Mouse (Mus musculus): ENCODE measurements around the gene Lgals7. TPM values are rescaled to one million over a fixed set of nuclear protein-coding genes. Genes with fewer than 3 reads are reported as not detected.
"Not testable (repeated sequence)": the region's sequence is repeated elsewhere in the genome, so short reads cannot be mapped to it uniquely, and the experiment has no call there.

Lgals7 gene
- polyA plus RNA-seq, 1 experiment, result not detected

- WGBS, result 86% methylated on average over 4 of the region's 4 CpGs
- no peak for TF ChIP-seq CTCF (IDR thresholded peaks at IDR 0.05; ENCODE audit: control insufficient read depth, insufficient read depth, low read length)
- TF ChIP-seq POLR2A (IDR thresholded peaks at IDR 0.05; ENCODE audit: borderline replicate concordance, control insufficient read depth, low read depth, low read length), result no peak
- Histone ChIP-seq H3K4me1 (ENCODE audit: control insufficient read depth, insufficient read depth, low read length) (peaks cover 1% of the 10 kb centered on the region; the same call in 1 of the 2 replicates), H3K4me3 (replicated peaks; ENCODE audit: control insufficient read depth, low read depth, low read length) (no peak overlapping the region), H3K27ac (ENCODE audit: control insufficient read depth, insufficient read depth, low read depth, low read length, poor library complexity) (no peak overlapping the region)
Observed at GRCm38 (mm10) chr7:28876099-28876498, 12.4 kb downstream of the Lgals7 start.

- TF ChIP-seq POLR2A (IDR thresholded peaks at IDR 0.05; ENCODE audit: borderline replicate concordance, control insufficient read depth, low read depth, low read length) (no peak), CTCF (IDR thresholded peaks at IDR 0.05; ENCODE audit: control insufficient read depth, insufficient read depth, low read length) (no peak)
- Histone ChIP-seq H3K4me3 (replicated peaks; ENCODE audit: control insufficient read depth, low read depth, low read length) (no peak overlapping the region), H3K4me1 (ENCODE audit: control insufficient read depth, insufficient read depth, low read length) (no peaks in the 10 kb centered on the region; the same call in 1 of the 2 replicates), H3K27ac (ENCODE audit: control insufficient read depth, insufficient read depth, low read depth, low read length, poor library complexity) (no peak overlapping the region)
- 50% methylated on average over 7 of the region's 7 CpGs for WGBS
Observed at GRCm38 (mm10) chr7:28877155-28877554, 13.5 kb downstream of the Lgals7 start.

- WGBS, result 86% methylated on average over 4 of the region's 4 CpGs
- no peaks in the 10 kb centered on the region; the same call in 1 of the 2 replicates for H3K4me1 ChIP-seq (ENCODE audit: control insufficient read depth, insufficient read depth, low read length)
- no peak overlapping the region for H3K27ac ChIP-seq (ENCODE audit: control insufficient read depth, insufficient read depth, low read depth, low read length, poor library complexity)
- TF ChIP-seq CTCF (IDR thresholded peaks at IDR 0.05; ENCODE audit: control insufficient read depth, insufficient read depth, low read length) (no peak), POLR2A (IDR thresholded peaks at IDR 0.05; ENCODE audit: borderline replicate concordance, control insufficient read depth, low read depth, low read length) (no peak)
- no peak overlapping the region for H3K4me3 ChIP-seq (replicated peaks; ENCODE audit: control insufficient read depth, low read depth, low read length)
Observed at GRCm38 (mm10) chr7:28877856-28878255, 14.2 kb downstream of the Lgals7 start.

GRCm38 (mm10) chr7:28879606-28880005, 16.0 kb downstream of the Lgals7 start:
- no peaks in the 10 kb centered on the region; the same call in 1 of the 2 replicates for H3K4me1 ChIP-seq (ENCODE audit: control insufficient read depth, insufficient read depth, low read length)
- no peak overlapping the region for H3K27ac ChIP-seq (ENCODE audit: control insufficient read depth, insufficient read depth, low read depth, low read length, poor library complexity)
- no peak overlapping the region for H3K4me3 ChIP-seq (replicated peaks; ENCODE audit: control insufficient read depth, low read depth, low read length)
- TF ChIP-seq CTCF (IDR thresholded peaks at IDR 0.05; ENCODE audit: control insufficient read depth, insufficient read depth, low read length) (no peak), POLR2A (IDR thresholded peaks at IDR 0.05; ENCODE audit: borderline replicate concordance, control insufficient read depth, low read depth, low read length) (no peak)
- 84% methylated on average over 7 of the region's 7 CpGs for WGBS

GRCm38 (mm10) chr7:28880554-28880953, 16.9 kb downstream of the Lgals7 start:
- H3K27ac ChIP-seq (ENCODE audit: control insufficient read depth, insufficient read depth, low read depth, low read length, poor library complexity), result no peak overlapping the region
- no peaks in the 10 kb centered on the region; the same call in 1 of the 2 replicates for H3K4me1 ChIP-seq (ENCODE audit: control insufficient read depth, insufficient read depth, low read length)
- TF ChIP-seq CTCF (IDR thresholded peaks at IDR 0.05; ENCODE audit: control insufficient read depth, insufficient read depth, low read length) (no peak), POLR2A (IDR thresholded peaks at IDR 0.05; ENCODE audit: borderline replicate concordance, control insufficient read depth, low read depth, low read length) (no peak)
- H3K4me3 ChIP-seq (replicated peaks; ENCODE audit: control insufficient read depth, low read depth, low read length), result no peak overlapping the region
- 88% methylated on average over 10 of the region's 10 CpGs for WGBS

GRCm38 (mm10) chr7:28881199-28881598, 17.5 kb downstream of the Lgals7 start, which contains the start of gene Capn12:
Capn12 (plus strand) TSS chr7:28881422.
- Histone ChIP-seq H3K4me3 (replicated peaks; ENCODE audit: control insufficient read depth, low read depth, low read length) (no peak within 1 kb of the TSS), H3K27ac (ENCODE audit: control insufficient read depth, insufficient read depth, low read depth, low read length, poor library complexity) (no peak within 1 kb of the TSS), H3K4me1 (ENCODE audit: control insufficient read depth, insufficient read depth, low read length) (no peaks in the 10 kb centered on the region)
- WGBS, result 57% methylated on average over 13 of the region's 13 CpGs
- no peak for TF ChIP-seq CTCF (IDR thresholded peaks at IDR 0.05; ENCODE audit: control insufficient read depth, insufficient read depth, low read length)
- TF ChIP-seq POLR2A (IDR thresholded peaks at IDR 0.05; ENCODE audit: borderline replicate concordance, control insufficient read depth, low read depth, low read length), result no peak

GRCm38 (mm10) chr7:28883039-28883438, 19.4 kb downstream of the Lgals7 start:
- no peak for TF ChIP-seq POLR2A (IDR thresholded peaks at IDR 0.05; ENCODE audit: borderline replicate concordance, control insufficient read depth, low read depth, low read length)
- no peaks in the 10 kb centered on the region for H3K4me1 ChIP-seq (ENCODE audit: control insufficient read depth, insufficient read depth, low read length)
- no peak overlapping the region for H3K4me3 ChIP-seq (replicated peaks; ENCODE audit: control insufficient read depth, low read depth, low read length)
- no peak overlapping the region for H3K27ac ChIP-seq (ENCODE audit: control insufficient read depth, insufficient read depth, low read depth, low read length, poor library complexity)
- 80% methylated on average over 11 of the region's 11 CpGs for WGBS

- H3K27ac ChIP-seq (ENCODE audit: control insufficient read depth, insufficient read depth, low read depth, low read length, poor library complexity); H3K4me1 ChIP-seq (ENCODE audit: control insufficient read depth, insufficient read depth, low read length): not testable (repeated sequence)
- WGBS, result 74% methylated on average over 4 of the region's 4 CpGs
Observed at GRCm38 (mm10) chr7:28883704-28884103, 20.1 kb downstream of the Lgals7 start.

GRCm38 (mm10) chr7:28886486-28886885, 22.8 kb downstream of the Lgals7 start:
- Histone ChIP-seq H3K27ac (ENCODE audit: control insufficient read depth, insufficient read depth, low read depth, low read length, poor library complexity) (no peak overlapping the region), H3K4me1 (ENCODE audit: control insufficient read depth, insufficient read depth, low read length) (no peaks in the 10 kb centered on the region), H3K4me3 (replicated peaks; ENCODE audit: control insufficient read depth, low read depth, low read length) (no peak overlapping the region)
- 37% methylated on average over 14 of the region's 14 CpGs for WGBS
- TF ChIP-seq POLR2A (IDR thresholded peaks at IDR 0.05; ENCODE audit: borderline replicate concordance, control insufficient read depth, low read depth, low read length), result no peak
- TF ChIP-seq CTCF (IDR thresholded peaks at IDR 0.05; ENCODE audit: control insufficient read depth, insufficient read depth, low read length), result no peak

More at GRCm38 (mm10) chr7:28883704-28884103, 20.1 kb downstream of the Lgals7 start:
- H3K4me3 ChIP-seq (replicated peaks; ENCODE audit: control insufficient read depth, low read depth, low read length), result not testable (repeated sequence)

Measured in bone marrow, adult 2 months (tissue).